Mouse (Mus musculus): ENCODE data around the gene Vps36.

The Vps36 gene

DNA sequence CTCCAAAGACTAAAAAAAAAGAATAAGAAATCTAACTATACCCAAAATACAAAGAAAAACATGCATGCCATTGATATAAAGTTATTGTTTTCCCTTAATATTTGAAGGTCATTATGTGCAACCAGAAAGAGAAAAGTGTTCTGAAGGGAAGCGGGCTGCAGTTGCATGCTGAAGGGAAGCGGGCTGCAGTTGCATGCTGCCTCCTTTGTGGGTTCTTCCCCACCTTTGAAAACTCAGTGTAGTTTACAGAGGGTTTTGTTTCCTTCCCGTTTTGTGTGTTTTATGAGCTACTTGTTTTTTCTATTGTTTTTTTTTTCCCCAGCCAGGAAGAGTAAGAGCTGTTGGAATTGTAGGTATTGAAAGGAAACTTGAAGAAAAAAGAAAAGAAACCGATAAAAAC, 14.9 kb downstream of the Vps36 start:
- intact Hi-C loops (cut with DNase I): no loop called here

GRCm38 (mm10) chr8:22209012-22209411, 16.4 kb downstream of the Vps36 start:
- intact Hi-C loops (cut with DNase I): no loop called here

GRCm38 (mm10) chr8:22214826-22215225, 22.2 kb downstream of the Vps36 start:
- intact Hi-C loops (cut with DNase I): no loop called here

GRCm38 (mm10) chr8:22226361-22226760, 33.8 kb downstream of the Vps36 start:
- intact Hi-C loops (cut with DNase I): no loop called here

DNA sequence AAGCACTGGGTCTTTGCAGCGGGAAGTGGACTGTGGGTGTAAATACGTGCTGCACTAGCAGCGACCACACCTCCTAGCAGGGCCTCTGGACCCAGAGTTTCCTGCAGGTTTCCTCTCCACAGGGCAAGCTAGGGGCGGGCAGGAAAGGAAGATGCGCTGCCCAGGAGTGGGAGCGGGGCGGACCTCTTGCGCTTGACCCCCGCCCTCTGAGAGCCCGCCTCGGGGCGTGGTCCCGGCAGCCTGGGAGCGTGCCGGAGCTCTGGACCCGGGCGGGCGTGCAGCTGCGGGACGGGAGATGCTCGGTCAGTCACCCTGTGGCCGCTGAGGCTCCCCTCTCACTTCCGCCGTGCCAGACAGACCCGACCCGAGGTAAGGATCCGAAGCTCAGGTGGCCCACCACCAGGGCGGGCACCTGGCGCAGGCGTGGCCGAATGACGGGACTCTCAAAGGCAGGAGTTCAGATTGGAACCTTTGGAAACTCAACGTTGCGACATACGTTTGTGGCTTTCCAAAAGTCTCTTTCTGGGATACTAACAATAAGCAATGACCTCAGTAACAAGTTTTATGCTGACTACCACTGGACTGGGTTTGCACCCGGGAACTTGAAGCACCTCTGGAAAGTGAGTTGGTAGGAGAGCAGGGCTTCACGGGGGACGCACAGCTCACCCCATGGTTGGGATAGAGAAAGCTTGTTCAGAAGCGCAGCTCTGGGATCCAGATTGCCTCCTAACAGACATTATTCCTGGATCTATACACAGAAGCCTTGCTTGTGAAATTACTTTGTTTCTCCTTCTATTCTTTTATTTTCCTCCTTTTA, 34.7 kb downstream of the Vps36 start, which contains the start of gene Thsd1:
TSS of gene Thsd1 (plus strand) at position 253 of the 817 bp plus-strand sequence.
- intact Hi-C loops (cut with DNase I): no loop called here

DNA sequence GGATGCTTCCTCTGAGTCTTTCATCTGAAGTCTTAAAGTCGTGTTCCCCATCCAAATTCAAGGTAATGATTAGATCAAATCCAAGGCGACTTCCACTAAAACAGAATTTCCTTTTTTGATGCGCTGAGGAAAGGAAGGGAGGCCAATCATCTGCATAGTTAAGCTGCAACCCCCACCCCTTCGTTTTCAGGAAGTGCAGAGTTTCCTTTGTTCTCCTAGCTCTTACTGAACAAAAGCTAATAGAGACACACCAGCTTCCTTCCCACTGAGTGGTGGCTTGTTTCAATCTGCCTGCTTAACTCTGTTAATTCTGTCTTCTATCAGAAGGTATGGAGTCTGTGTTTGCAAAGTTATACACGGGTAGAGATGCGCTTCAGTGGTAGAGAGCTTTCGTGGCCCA, 36.0 kb downstream of the Vps36 start:
- intact Hi-C loops (cut with DNase I): no loop called here

GRCm38 (mm10) chr8:22242986-22243385, 50.4 kb downstream of the Vps36 start:
- intact Hi-C loops (cut with DNase I): no loop called here

GRCm38 (mm10) chr8:22245663-22246062, 53.1 kb downstream of the Vps36 start:
- intact Hi-C loops (cut with DNase I): no loop called here

- intact Hi-C loops (cut with DNase I): no loop called here
Observed at GRCm38 (mm10) chr8:22247956-22248355, 55.3 kb downstream of the Vps36 start.

- intact Hi-C loops (cut with DNase I): no loop called here
Observed at GRCm38 (mm10) chr8:22249080-22249479, 56.5 kb downstream of the Vps36 start.

GRCm38 (mm10) chr8:22258946-22259450, 66.4 kb downstream of the Vps36 start:
- intact Hi-C loops (cut with DNase I): no loop called here

GRCm38 (mm10) chr8:22259531-22259930, 66.9 kb downstream of the Vps36 start:
- intact Hi-C loops (cut with DNase I): no loop called here

- intact Hi-C loops (cut with DNase I): no loop called here
Observed at GRCm38 (mm10) chr8:22260091-22260722, 67.6 kb downstream of the Vps36 start.

- intact Hi-C loops (cut with DNase I): no loop called here
Observed at GRCm38 (mm10) chr8:22262267-22262666, 69.7 kb downstream of the Vps36 start.

- intact Hi-C loops (cut with DNase I): no loop called here
Observed at GRCm38 (mm10) chr8:22264292-22264691, 71.7 kb downstream of the Vps36 start.

- intact Hi-C loops (cut with DNase I): no loop called here
Observed at GRCm38 (mm10) chr8:22264787-22265186, 72.2 kb downstream of the Vps36 start.

- intact Hi-C loops (cut with DNase I): no loop called here
Observed at GRCm38 (mm10) chr8:22265194-22265593, 72.6 kb downstream of the Vps36 start.

GRCm38 (mm10) chr8:22266809-22267208, 74.2 kb downstream of the Vps36 start:
- intact Hi-C loops (cut with DNase I): no loop called here
